ENCODE assay signal across 1 mouse cellular context in genomic region chr10:86468612-86469546, GRCm38 (mm10).
TF ChIP-seq lines count a peak whose summit lies in the region.

No protein-coding gene starts in this region.

TF ChIP-seq in CH12.LX, 34 proteins besides CTCF, POLR2A, EP300 and RAD21 (continued from another document):
- no peak for TF ChIP-seq MAFK (IDR thresholded peaks at IDR 0.05; ENCODE audit: insufficient replicate concordance, low read length)
- no peak; the same call in 1 of the 2 replicates for TF ChIP-seq TBP (conservative IDR thresholded peaks at IDR 0.05; ENCODE audit: low read depth, low read length)
- TF ChIP-seq JUN (IDR thresholded peaks at IDR 0.05; ENCODE audit: insufficient read depth, low read depth, low read length): peak; percentile 14; the same call in 1 of the 2 replicates
- TF ChIP-seq ZNF384 (IDR thresholded peaks at IDR 0.05; ENCODE audit: low read depth, low read length): no peak
- peak; percentile 76 for TF ChIP-seq SIN3A (IDR thresholded peaks at IDR 0.05; ENCODE audit: low read length)
- TF ChIP-seq ZC3H11A (IDR thresholded peaks at IDR 0.05; ENCODE audit: low read depth, low read length): no peak
- peak; percentile 50 for TF ChIP-seq MAX (IDR thresholded peaks at IDR 0.05; ENCODE audit: low read length)
- TF ChIP-seq USF2 (conservative IDR thresholded peaks at IDR 0.05; ENCODE audit: low read depth, low read length): no peak
- TF ChIP-seq TCF12 (IDR thresholded peaks at IDR 0.05; ENCODE audit: low read depth, low read length): peak; percentile 92
- no peak; the same call in 1 of the 2 replicates for TF ChIP-seq NRF1 (IDR thresholded peaks at IDR 0.05; ENCODE audit: low read depth, low read length)
- TF ChIP-seq CHD1 (IDR thresholded peaks at IDR 0.05; ENCODE audit: low read depth, low read length): peak; percentile 75; the same call in 1 of the 2 replicates
